Mouse (Mus musculus): ENCODE results near the gene Ankrd33b.

The Ankrd33b gene

GRCm38 (mm10) chr15:31299258-31299917, 68.1 kb downstream of the Ankrd33b start:
- peak; percentile 94 for DNase-seq

GRCm38 (mm10) chr15:31297777-31298137, 69.8 kb downstream of the Ankrd33b start:
- no peak for DNase-seq

- no peak for DNase-seq
Measured at GRCm38 (mm10) chr15:31296882-31297776, 70.4 kb downstream of the Ankrd33b start.

- DNase-seq, result no peak
Measured at GRCm38 (mm10) chr15:31294311-31294710, 73.2 kb downstream of the Ankrd33b start.

GRCm38 (mm10) chr15:31292627-31293026, 74.9 kb downstream of the Ankrd33b start:
- DNase-seq, result peak; percentile 93

- DNase-seq, result no peak
Measured at GRCm38 (mm10) chr15:31285695-31286094, 81.8 kb downstream of the Ankrd33b start.

GRCm38 (mm10) chr15:31284922-31285631, 82.4 kb downstream of the Ankrd33b start:
- DNase-seq, result no peak

- DNase-seq, result no peak
Measured at GRCm38 (mm10) chr15:31284142-31284541, 83.4 kb downstream of the Ankrd33b start.

- DNase-seq, result no peak
Measured at GRCm38 (mm10) chr15:31282353-31282752, 85.2 kb downstream of the Ankrd33b start.

GRCm38 (mm10) chr15:31281830-31282229, 85.7 kb downstream of the Ankrd33b start:
- no peak for DNase-seq

- no peak for DNase-seq
Measured at GRCm38 (mm10) chr15:31280683-31281082, 86.8 kb downstream of the Ankrd33b start.

- DNase-seq, result peak; percentile 81
Measured at GRCm38 (mm10) chr15:31280059-31280458, 87.5 kb downstream of the Ankrd33b start.

GRCm38 (mm10) chr15:31279577-31280004, 87.9 kb downstream of the Ankrd33b start:
- peak; percentile 83 for DNase-seq

GRCm38 (mm10) chr15:31279120-31279519, 88.4 kb downstream of the Ankrd33b start:
- peak; percentile 76 for DNase-seq

GRCm38 (mm10) chr15:31278090-31278489, 89.4 kb downstream of the Ankrd33b start:
- peak; percentile 77 for DNase-seq

GRCm38 (mm10) chr15:31273509-31273908, 94.0 kb downstream of the Ankrd33b start:
- peak; percentile 86 for DNase-seq

- DNase-seq, result peak; percentile 76
Measured at GRCm38 (mm10) chr15:31272695-31273094, 94.8 kb downstream of the Ankrd33b start.

GRCm38 (mm10) chr15:31269558-31269957, 98.0 kb downstream of the Ankrd33b start:
- no peak for DNase-seq

- DNase-seq, result no peak
Measured at GRCm38 (mm10) chr15:31268148-31268547, 99.4 kb downstream of the Ankrd33b start.

GRCm38 (mm10) chr15:31265845-31266244, 101.7 kb downstream of the Ankrd33b start:
- no peak for DNase-seq

- no peak for DNase-seq
Measured at GRCm38 (mm10) chr15:31265404-31265803, 102.1 kb downstream of the Ankrd33b start.

GRCm38 (mm10) chr15:31264827-31265226, 102.7 kb downstream of the Ankrd33b start:
- peak; percentile 95 for DNase-seq

GRCm38 (mm10) chr15:31262361-31262760, 105.2 kb downstream of the Ankrd33b start:
- DNase-seq, result no peak

All from heart, adult 11 months (tissue).